Mouse (Mus musculus): ENCODE data around the gene Neurl4. TPM values are rescaled to one million over a fixed set of nuclear protein-coding genes. Genes with fewer than 3 reads are reported as not detected.
A peak's percentile ranks its signal among the peaks of the same experiment; 100 is the strongest.
"Not testable (repeated sequence)": the region's sequence is repeated elsewhere in the genome, so short reads cannot be mapped to it uniquely, and the experiment has no call there.

Neurl4 gene
- polyA plus RNA-seq (2014; fragmentation: Nextera tagmentation; extraction: Ambion mirVana): 13.3 and 14.5 TPM in 2 replicates

DNA sequence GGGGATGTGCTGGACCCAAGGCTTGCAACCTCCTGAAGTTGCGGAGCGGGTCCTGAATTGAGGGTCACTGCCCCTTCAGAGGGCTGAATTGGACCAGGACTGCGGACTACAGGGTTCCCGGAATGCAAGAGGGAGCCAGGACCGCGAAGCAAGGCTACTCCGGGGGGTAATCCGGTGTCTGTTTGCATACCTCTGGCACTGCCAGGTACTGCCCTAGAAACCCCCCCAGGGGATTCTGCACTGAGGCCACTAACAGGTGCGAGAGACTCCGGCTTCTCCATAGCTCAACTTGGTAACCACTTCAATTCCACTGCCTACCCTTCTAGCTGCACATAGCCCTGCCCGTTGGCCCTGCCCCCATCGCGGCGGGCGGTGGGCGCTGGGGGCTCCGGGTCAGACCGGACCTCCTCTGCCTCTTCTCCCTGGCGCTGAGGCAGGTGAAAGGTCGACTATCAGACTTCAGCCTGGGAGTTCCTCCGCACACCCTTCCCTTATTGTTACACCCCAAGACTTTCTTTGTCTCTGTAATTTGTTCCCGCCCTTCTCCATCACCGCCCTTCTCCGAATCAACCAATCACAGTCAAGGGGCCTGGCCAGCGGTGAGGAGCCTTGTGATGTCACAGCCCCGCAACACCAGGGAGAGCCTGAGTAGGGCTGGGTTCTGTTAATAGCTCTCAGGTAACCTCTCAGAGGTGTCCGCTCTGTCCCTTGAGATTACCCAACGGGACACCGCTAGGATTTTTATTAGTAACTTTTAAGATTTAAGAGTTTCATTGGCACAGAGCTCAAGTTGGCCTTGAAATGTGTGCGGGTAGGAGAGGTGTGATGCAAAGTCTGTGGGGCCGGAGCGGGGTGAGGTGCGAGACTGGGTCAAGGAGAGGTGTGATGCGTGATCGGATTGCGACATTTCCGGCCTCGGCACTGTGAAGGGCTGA lies at the start of gene Neurl4, which contains the start of gene 2810408A11Rik:
Gene Neurl4, plus strand, starts transcription at position 602 of the 935 bp plus-strand sequence.
Gene 2810408A11Rik, minus strand, starts transcription at position 517 of the 935 bp plus-strand sequence.
- peaks cover 27% of the 10 kb centered on the region for H3K36me3 ChIP-seq (ENCODE audit: control insufficient read depth, insufficient read depth, low read length)
- H3K9ac ChIP-seq (ENCODE audit: low read length): peak within 1 kb of the TSS; percentile 92
- H3K4me2 ChIP-seq (ENCODE audit: low read length): peak within 1 kb of the TSS; percentile 76
- DNase-seq (ENCODE audit: low spot score): peak; percentile 94
- peak; percentile 92 for ATAC-seq (replicated peaks; ENCODE audit: low FRiP score, low TSS enrichment, low read depth)
- peaks cover 23% of the 10 kb centered on the region for H3K4me1 ChIP-seq (replicated peaks; ENCODE audit: control insufficient read depth, insufficient read depth, low read length)
- H3K9me3 ChIP-seq (ENCODE audit: control insufficient read depth, low read length): no peaks in the 10 kb centered on the region
- peak within 1 kb of the TSS; percentile 70 for H3K4me3 ChIP-seq (ENCODE audit: low read depth, low read length)
- H3K27me3 ChIP-seq (replicated peaks; ENCODE audit: control insufficient read depth, insufficient read depth, low read length): no peaks in the 10 kb centered on the region
- peak within 1 kb of the TSS; percentile 98 for H3K27ac ChIP-seq (ENCODE audit: low read depth)
- under 1% methylated on average over 38 of the region's 38 CpGs for WGBS

GRCm38 (mm10) chr11:69853994-69854393 lies 46.9 kb upstream of the Neurl4 start:
- H3K9me3 ChIP-seq (ENCODE audit: control insufficient read depth, low read length): no peaks in the 10 kb centered on the region
- H3K9ac ChIP-seq (ENCODE audit: low read length): no peak overlapping the region
- DNase-seq (ENCODE audit: low spot score) (no peak), ATAC-seq (replicated peaks; ENCODE audit: low FRiP score, low TSS enrichment, low read depth) (no peak)
- H3K4me2 ChIP-seq (ENCODE audit: low read length): no peak overlapping the region
- 58% methylated on average over 7 of the region's 7 CpGs for WGBS
- no peak overlapping the region for H3K27ac ChIP-seq (ENCODE audit: low read depth)
- H3K4me1 ChIP-seq (replicated peaks; ENCODE audit: control insufficient read depth, insufficient read depth, low read length): no peaks in the 10 kb centered on the region
- H3K27me3 ChIP-seq (replicated peaks; ENCODE audit: control insufficient read depth, insufficient read depth, low read length): peaks cover 11% of the 10 kb centered on the region
- H3K4me3 ChIP-seq (ENCODE audit: low read depth, low read length): no peak overlapping the region
- H3K36me3 ChIP-seq (ENCODE audit: control insufficient read depth, insufficient read depth, low read length): peaks cover 38% of the 10 kb centered on the region

GRCm38 (mm10) chr11:69854680-69855079 lies 46.2 kb upstream of the Neurl4 start:
- DNase-seq (ENCODE audit: low spot score): no peak
- H3K4me2 ChIP-seq (ENCODE audit: low read length): no peak overlapping the region
- H3K27ac ChIP-seq (ENCODE audit: low read depth): no peak overlapping the region
- H3K4me1 ChIP-seq (replicated peaks; ENCODE audit: control insufficient read depth, insufficient read depth, low read length): no peaks in the 10 kb centered on the region
- H3K4me3 ChIP-seq (ENCODE audit: low read depth, low read length): no peak overlapping the region
- peaks cover 31% of the 10 kb centered on the region for H3K36me3 ChIP-seq (ENCODE audit: control insufficient read depth, insufficient read depth, low read length)
- 85% methylated on average over 10 of the region's 10 CpGs for WGBS
- no peak overlapping the region for H3K9ac ChIP-seq (ENCODE audit: low read length)
- no peak for ATAC-seq (replicated peaks; ENCODE audit: low FRiP score, low TSS enrichment, low read depth)
- H3K27me3 ChIP-seq (replicated peaks; ENCODE audit: control insufficient read depth, insufficient read depth, low read length): peaks cover 13% of the 10 kb centered on the region
- no peaks in the 10 kb centered on the region for H3K9me3 ChIP-seq (ENCODE audit: control insufficient read depth, low read length)

DNA sequence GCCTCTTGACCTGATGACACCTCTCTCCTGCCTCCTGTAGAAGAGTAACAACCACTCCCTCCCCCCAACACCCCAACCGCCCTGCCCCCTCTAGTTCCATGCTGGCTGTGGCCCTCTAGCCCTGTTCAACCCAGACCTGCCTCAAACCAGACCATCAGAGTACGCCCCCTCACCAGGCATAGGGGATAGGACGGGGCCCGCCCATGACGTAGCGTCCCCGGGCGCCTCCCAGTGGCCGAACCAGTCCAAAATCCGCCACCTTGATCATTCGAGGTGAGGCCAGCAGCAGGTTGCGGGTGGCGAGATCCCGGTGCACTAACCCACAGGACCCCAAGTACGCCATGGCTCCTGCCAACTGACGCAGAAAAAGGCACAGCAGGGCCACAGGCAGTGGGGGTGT lies 45.5 kb upstream of the Neurl4 start:
- no peak overlapping the region for H3K4me3 ChIP-seq (ENCODE audit: low read depth, low read length)
- 29% methylated on average over 16 of the region's 16 CpGs for WGBS
- H3K27ac ChIP-seq (ENCODE audit: low read depth): no peak overlapping the region
- no peak for DNase-seq (ENCODE audit: low spot score)
- ATAC-seq (replicated peaks; ENCODE audit: low FRiP score, low TSS enrichment, low read depth): no peak; the same call in 1 of the 2 replicates
- no peaks in the 10 kb centered on the region for H3K4me1 ChIP-seq (replicated peaks; ENCODE audit: control insufficient read depth, insufficient read depth, low read length)
- peaks cover 24% of the 10 kb centered on the region for H3K36me3 ChIP-seq (ENCODE audit: control insufficient read depth, insufficient read depth, low read length)
- peaks cover 13% of the 10 kb centered on the region for H3K27me3 ChIP-seq (replicated peaks; ENCODE audit: control insufficient read depth, insufficient read depth, low read length)
- no peak overlapping the region for H3K9ac ChIP-seq (ENCODE audit: low read length)
- H3K4me2 ChIP-seq (ENCODE audit: low read length): no peak overlapping the region
- H3K9me3 ChIP-seq (ENCODE audit: control insufficient read depth, low read length): no peaks in the 10 kb centered on the region

GRCm38 (mm10) chr11:69858113-69858998 lies 42.5 kb upstream of the Neurl4 start, which contains the start of gene Tnk1:
Gene Tnk1, minus strand, starts transcription at chr11:69858730.
- Histone ChIP-seq H3K27me3 (replicated peaks; ENCODE audit: control insufficient read depth, insufficient read depth, low read length) (peaks cover 13% of the 10 kb centered on the region), H3K4me2 (ENCODE audit: low read length) (peak within 1 kb of the TSS; percentile 43), H3K4me1 (replicated peaks; ENCODE audit: control insufficient read depth, insufficient read depth, low read length) (no peaks in the 10 kb centered on the region), H3K4me3 (ENCODE audit: low read depth, low read length) (peak within 1 kb of the TSS; percentile 20), H3K36me3 (ENCODE audit: control insufficient read depth, insufficient read depth, low read length) (no peaks in the 10 kb centered on the region), H3K9me3 (ENCODE audit: control insufficient read depth, low read length) (no peaks in the 10 kb centered on the region), H3K27ac (ENCODE audit: low read depth) (peak within 1 kb of the TSS; percentile 9; the same call in 1 of the 2 replicates), H3K9ac (ENCODE audit: low read length) (peak within 1 kb of the TSS; percentile 27)
- ATAC-seq (replicated peaks; ENCODE audit: low FRiP score, low TSS enrichment, low read depth) (peak; percentile 76), DNase-seq (ENCODE audit: low spot score) (peak; percentile 75)
- WGBS: 14% methylated on average over 30 of the region's 30 CpGs

DNA sequence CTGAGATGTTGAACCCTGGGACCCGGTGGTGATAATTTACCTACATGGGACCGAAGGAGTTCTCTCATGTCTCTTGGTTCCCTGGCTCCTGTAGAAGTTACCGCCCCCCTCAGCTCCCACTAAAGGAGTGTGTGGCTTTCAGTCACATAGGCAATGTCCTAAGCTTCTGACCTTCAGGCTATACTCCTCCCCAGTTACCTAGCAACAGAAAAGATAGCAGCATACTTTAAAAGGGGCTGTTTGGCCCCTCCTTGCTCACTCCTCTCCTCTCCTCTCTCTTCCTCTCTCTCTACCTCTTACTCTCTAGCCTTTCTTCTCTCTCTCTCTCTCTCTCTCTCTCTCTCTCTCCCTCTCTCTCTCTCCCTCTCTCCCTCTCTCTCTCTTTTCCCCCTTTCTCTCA lies 37.1 kb upstream of the Neurl4 start:
- not testable (repeated sequence) for H3K36me3 ChIP-seq (ENCODE audit: control insufficient read depth, insufficient read depth, low read length); H3K4me1 ChIP-seq (replicated peaks; ENCODE audit: control insufficient read depth, insufficient read depth, low read length); ATAC-seq (replicated peaks; ENCODE audit: low FRiP score, low TSS enrichment, low read depth); H3K27ac ChIP-seq (ENCODE audit: low read depth); H3K27me3 ChIP-seq (replicated peaks; ENCODE audit: control insufficient read depth, insufficient read depth, low read length); DNase-seq (ENCODE audit: low spot score); H3K4me3 ChIP-seq (ENCODE audit: low read depth, low read length); H3K4me2 ChIP-seq (ENCODE audit: low read length); H3K9ac ChIP-seq (ENCODE audit: low read length); H3K9me3 ChIP-seq (ENCODE audit: control insufficient read depth, low read length)
- 73% methylated on average over 3 of the region's 3 CpGs for WGBS

DNA sequence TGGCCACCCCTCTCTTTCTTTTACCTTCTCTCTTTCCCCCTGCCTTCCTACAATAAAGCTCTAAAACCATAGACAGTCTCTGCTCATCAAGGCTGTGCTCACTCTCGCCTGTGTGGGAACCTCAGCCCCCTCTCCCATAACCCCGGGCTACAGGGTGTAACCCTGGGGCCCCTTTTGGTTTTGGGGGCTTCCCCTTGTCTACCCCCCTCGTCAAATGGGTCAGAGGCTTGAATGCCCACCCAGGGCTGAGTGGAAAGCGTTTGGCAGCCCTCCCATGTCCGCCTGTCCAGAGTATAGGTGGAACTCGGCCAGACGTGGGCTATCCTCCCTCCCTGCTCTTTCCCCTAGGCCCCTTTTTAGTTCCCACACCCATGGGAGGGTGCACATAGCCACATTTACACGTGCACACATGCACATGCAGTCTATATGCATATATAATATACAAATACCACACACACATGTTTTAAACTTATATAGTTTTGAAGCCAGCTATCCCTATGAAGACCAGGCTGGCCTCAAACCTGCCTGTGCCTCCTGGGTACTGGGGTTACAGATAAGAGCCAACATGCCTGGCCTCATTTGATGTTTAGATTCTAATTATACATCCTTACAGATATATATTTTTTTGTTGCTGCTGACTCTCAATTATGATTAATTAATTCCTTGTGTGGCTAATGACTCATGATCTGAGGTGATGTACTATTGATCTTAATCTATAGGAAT lies 36.6 kb upstream of the Neurl4 start:
- no peaks in the 10 kb centered on the region for H3K9me3 ChIP-seq (ENCODE audit: control insufficient read depth, low read length)
- H3K36me3 ChIP-seq (ENCODE audit: control insufficient read depth, insufficient read depth, low read length): no peaks in the 10 kb centered on the region
- H3K9ac ChIP-seq (ENCODE audit: low read length): no peak overlapping the region
- 60% methylated on average over 8 of the region's 8 CpGs for WGBS
- no peak overlapping the region for H3K4me2 ChIP-seq (ENCODE audit: low read length)
- no peak overlapping the region for H3K4me3 ChIP-seq (ENCODE audit: low read depth, low read length)
- ATAC-seq (replicated peaks; ENCODE audit: low FRiP score, low TSS enrichment, low read depth) (no peak), DNase-seq (ENCODE audit: low spot score) (no peak)
- H3K27ac ChIP-seq (ENCODE audit: low read depth): no peak overlapping the region
- H3K27me3 ChIP-seq (replicated peaks; ENCODE audit: control insufficient read depth, insufficient read depth, low read length): no peaks in the 10 kb centered on the region; the same call in 1 of the 2 replicates
- no peaks in the 10 kb centered on the region for H3K4me1 ChIP-seq (replicated peaks; ENCODE audit: control insufficient read depth, insufficient read depth, low read length)

- WGBS: 84% methylated on average over 9 of the region's 9 CpGs
- no peak overlapping the region for H3K4me3 ChIP-seq (ENCODE audit: low read depth, low read length)
- no peak overlapping the region for H3K27ac ChIP-seq (ENCODE audit: low read depth)
- DNase-seq (ENCODE audit: low spot score) (no peak), ATAC-seq (replicated peaks; ENCODE audit: low FRiP score, low TSS enrichment, low read depth) (no peak)
- H3K9me3 ChIP-seq (ENCODE audit: control insufficient read depth, low read length): no peaks in the 10 kb centered on the region
- H3K4me2 ChIP-seq (ENCODE audit: low read length): no peak overlapping the region
- no peaks in the 10 kb centered on the region for H3K36me3 ChIP-seq (ENCODE audit: control insufficient read depth, insufficient read depth, low read length)
- H3K4me1 ChIP-seq (replicated peaks; ENCODE audit: control insufficient read depth, insufficient read depth, low read length): no peaks in the 10 kb centered on the region
- H3K27me3 ChIP-seq (replicated peaks; ENCODE audit: control insufficient read depth, insufficient read depth, low read length): no peaks in the 10 kb centered on the region
- H3K9ac ChIP-seq (ENCODE audit: low read length): no peak overlapping the region
Measured at GRCm38 (mm10) chr11:69865561-69865960, 35.3 kb upstream of the Neurl4 start.

All from intestine, embryonic 14.5 days (tissue).